ENCODE assay signal across 16 mouse cellular contexts in the genomic region with DNA sequence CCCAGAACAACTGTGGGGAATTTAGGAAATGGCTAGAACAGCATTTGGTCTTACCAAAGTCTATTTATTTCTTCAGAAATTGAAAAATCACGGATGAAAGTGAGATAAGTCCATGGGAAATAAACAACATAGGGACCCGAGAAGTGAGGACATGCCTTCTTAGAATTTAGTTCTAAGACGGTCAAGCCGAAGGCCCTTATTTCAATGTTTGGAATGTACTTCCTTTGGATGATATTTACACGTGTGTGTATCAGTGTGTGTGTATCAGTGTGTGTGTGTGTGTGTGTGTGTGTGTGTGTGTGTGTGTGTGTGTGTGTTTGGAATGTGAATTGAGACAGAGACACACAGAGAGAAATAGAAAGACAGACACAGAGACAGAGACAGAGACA. TPM values are rescaled to one million over a fixed set of nuclear protein-coding genes. Genes with fewer than 3 reads are reported as not detected.
DNase-seq lines count a peak whose midpoint lies in the region; ATAC-seq and TF ChIP-seq lines count a peak whose summit lies in the region.
"Had no signal": no experiment of that assay in that cellular context is flagged by ENCODE, and none has a peak within 500 bp of the region (broad histone marks: within the 10 kb centered on the region; RNA-seq: fewer than 3 reads in every experiment).

No protein-coding gene starts in this region.

- no peaks in the 10 kb centered on the region for H3K36me3 ChIP-seq in heart, embryonic 13.5 days
- H3K36me3 ChIP-seq in kidney, adult 2 months (ENCODE audit: control insufficient read depth, insufficient read depth, low read length): no peaks in the 10 kb centered on the region
- H3K36me3 ChIP-seq: embryonic facial prominence, embryonic 15.5 days; forebrain, embryonic 10.5 days had no signal

- ATAC-seq in heart, embryonic 13.5 days (ENCODE audit: extremely low read depth, insufficient number of reproducible peaks, low FRiP score, low TSS enrichment): no peak
- ATAC-seq: midbrain, embryonic 16.5 days had no signal

- H3K4me1 ChIP-seq in heart, embryonic 13.5 days: peaks cover 45% of the 10 kb centered on the region
- H3K4me1 ChIP-seq in kidney, adult 2 months (ENCODE audit: control insufficient read depth, insufficient read depth, low read length): peaks cover 9% of the 10 kb centered on the region; the same call in 1 of the 2 replicates
- H3K4me1 ChIP-seq: embryonic facial prominence, embryonic 15.5 days had no signal

- 0 out of 2 replicates have a peak overlapping the region, but pooled peaks have one; percentile 42 for H3K9ac ChIP-seq in heart, embryonic 13.5 days
- H3K9ac ChIP-seq: embryonic facial prominence, embryonic 15.5 days; forebrain, postnatal 0 days had no signal

- no peak for TF ChIP-seq CTCF in kidney, adult 2 months (conservative IDR thresholded peaks at IDR 0.05; ENCODE audit: insufficient read depth, insufficient read length, low read depth, low read length)

- DNase-seq in heart, adult 9 months (ENCODE audit: low spot score in 2 of 2): no peak
- no peak for DNase-seq in kidney, adult 2 months
- DNase-seq in kidney, adult 18-20 months: no peak
- peak; percentile 15 for DNase-seq in lung, postnatal 36 days
- no peak for DNase-seq in lung, postnatal 14 days
- DNase-seq in layer of hippocampus, postnatal 36 days: no peak
- DNase-seq: cerebellum, adult 18-20 months; liver; right cerebral cortex, postnatal 25 days; thymus, postnatal 25 days had no signal

- H3K9me3 ChIP-seq in heart, embryonic 13.5 days: no peaks in the 10 kb centered on the region
- H3K9me3 ChIP-seq: embryonic facial prominence, embryonic 15.5 days; forebrain, embryonic 10.5 days had no signal

- H3K27ac ChIP-seq in heart, embryonic 13.5 days (replicated peaks): peak overlapping the region; percentile 82
- H3K27ac ChIP-seq in kidney, adult 2 months (ENCODE audit: insufficient read depth, low read depth, low read length): peak overlapping the region; percentile 45
- H3K27ac ChIP-seq: embryonic facial prominence, embryonic 15.5 days; forebrain, embryonic 10.5 days; left cerebral cortex, adult 2 months had no signal

- no peak for TF ChIP-seq POLR2A in kidney, adult 2 months (IDR thresholded peaks at IDR 0.05; ENCODE audit: low read depth, low read length)

- H3K4me3 ChIP-seq in heart, embryonic 13.5 days: peak overlapping the region; percentile 4; the same call in 1 of the 2 replicates
- H3K4me3 ChIP-seq in kidney, adult 2 months (ENCODE audit: insufficient read depth, low read depth, low read length): no peak overlapping the region
- H3K4me3 ChIP-seq: embryonic facial prominence, embryonic 15.5 days; forebrain, embryonic 10.5 days; left cerebral cortex, adult 2 months had no signal

- WGBS in heart, embryonic 13.5 days: 48% methylated on average over 5 of the region's 5 CpGs
- 58% methylated on average over 5 of the region's 5 CpGs for WGBS in kidney, adult 2 months

- peak overlapping the region; percentile 50 for H3K4me2 ChIP-seq in heart, embryonic 13.5 days
- H3K4me2 ChIP-seq: embryonic facial prominence, embryonic 15.5 days had no signal

- H3K27me3 ChIP-seq in heart, embryonic 13.5 days (replicated peaks): no peaks in the 10 kb centered on the region
- H3K27me3 ChIP-seq in kidney, adult 2 months (replicated peaks; ENCODE audit: control insufficient read depth, insufficient read depth, low read length): no peaks in the 10 kb centered on the region
- H3K27me3 ChIP-seq: embryonic facial prominence, embryonic 15.5 days had no signal

RNA-seq across cellular contexts. Expression of gene Krr1, which starts 35.3 kb away (rescaled TPM):
- polyA plus RNA-seq in heart, embryonic 13.5 days (2015; fragmentation: Nextera tagmentation; extraction: Ambion mirVana): 22.7 and 25.9 TPM in 2 replicates
- 7.8 and 8.5 TPM in 2 replicates for polyA plus RNA-seq in kidney, adult 2 months (2012; rRNA removed)
- 10 to 100 TPM; 40.2 to 40.6 TPM for total RNA-seq in layer of hippocampus, postnatal 36 days (2021)
